Mouse (Mus musculus) 3134 (cell line): ENCODE measurements at regions not wholly inside any gene's neighbourhood (a gene's known extent, or its start where the extent isn't known, plus 50 kb on each side); places are given as distances from the start of the nearest gene placed in this dataset.

Source experiments
- DNase-seq: peaks from one replicate; pipeline ENCODE4 v3.0.0-alpha.2; 2011; ENCODE audit warnings: low spot score; ENCODE audit not compliant: insufficient read length; ENCODE audit errors: extremely low read depth

GRCm38 (mm10) chr12:80021030-80021473 lies 91.8 kb downstream of the Zfp36l1 start:
- DNase-seq = no peak

DNA sequence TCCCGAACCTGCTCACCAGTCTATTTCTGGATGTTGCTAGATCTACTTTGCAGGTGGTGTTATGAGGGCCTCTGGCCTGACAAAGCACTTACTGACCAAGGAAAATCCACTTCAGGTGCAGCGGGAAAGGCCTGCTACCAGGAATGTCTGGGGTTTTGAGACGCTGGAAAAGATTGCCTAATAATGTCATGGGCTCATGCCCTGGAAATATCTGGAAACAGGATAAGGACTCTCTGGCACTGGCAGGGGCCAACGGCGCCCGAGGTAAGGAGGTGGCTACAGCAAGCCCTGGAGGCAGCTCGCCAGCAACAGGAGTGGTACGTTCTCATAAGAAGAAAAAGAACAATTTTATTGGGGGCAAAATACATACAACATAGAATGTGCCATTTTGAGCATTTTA lies 94.7 kb downstream of the Zfp36l1 start:
- no peak for DNase-seq

DNA sequence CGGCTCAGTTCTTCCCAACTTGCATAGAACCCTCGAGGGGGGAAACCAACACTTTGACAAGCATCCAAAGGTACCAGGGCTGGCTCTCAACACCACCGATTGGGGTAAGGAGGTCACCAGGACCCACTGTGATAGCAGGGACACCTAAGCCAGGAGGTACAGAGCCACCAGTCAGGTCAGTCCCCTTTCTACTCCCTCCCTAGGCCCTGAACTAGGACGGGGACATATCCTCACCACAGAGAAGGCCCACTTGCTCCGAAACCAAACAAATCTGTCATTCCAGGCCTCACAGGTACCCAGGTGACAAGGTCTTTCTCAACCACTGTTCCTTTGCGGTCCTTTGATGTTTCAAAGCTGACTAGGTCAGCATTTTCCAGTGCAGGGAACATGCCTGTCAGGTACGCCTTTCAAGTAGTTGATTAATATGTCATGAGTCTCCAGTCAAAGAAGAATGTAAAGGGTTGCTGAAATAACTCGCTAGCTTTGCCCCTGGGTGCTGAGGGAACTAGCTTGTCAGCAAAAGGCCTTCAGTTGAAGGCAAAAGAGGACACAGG lies 95.4 kb downstream of the Zfp36l1 start:
- DNase-seq = no peak

- no peak for DNase-seq
Measured at GRCm38 (mm10) chr12:80015938-80016337, 96.9 kb downstream of the Zfp36l1 start.

- DNase-seq = no peak
Measured at GRCm38 (mm10) chr12:80014598-80014983, 98.2 kb downstream of the Zfp36l1 start.

GRCm38 (mm10) chr12:80013904-80014597 lies 98.8 kb downstream of the Zfp36l1 start:
- no peak for DNase-seq

GRCm38 (mm10) chr12:80013577-80013903 lies 99.3 kb downstream of the Zfp36l1 start:
- DNase-seq = no peak

- DNase-seq = no peak
Measured at GRCm38 (mm10) chr12:80011916-80012315, 100.9 kb downstream of the Zfp36l1 start.

DNA sequence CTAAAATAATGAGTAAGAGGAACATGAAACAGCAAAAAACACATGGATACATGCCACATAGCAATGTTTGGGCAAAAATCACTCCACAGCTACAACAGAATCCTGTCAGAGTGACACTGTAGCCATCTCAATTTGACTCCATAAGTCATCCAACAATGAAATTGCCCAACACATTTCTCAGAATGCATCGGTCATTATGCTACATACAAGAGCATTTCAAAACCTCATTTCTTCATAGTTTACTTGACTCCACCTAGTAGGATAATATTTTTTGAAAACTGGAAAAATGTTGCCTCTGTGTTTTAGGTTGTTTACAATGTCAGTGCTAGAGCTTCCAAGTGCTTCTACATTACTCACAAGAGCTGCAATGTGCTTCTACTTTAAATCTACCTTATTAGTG lies 101.9 kb downstream of the Zfp36l1 start:
- no peak for DNase-seq

DNA sequence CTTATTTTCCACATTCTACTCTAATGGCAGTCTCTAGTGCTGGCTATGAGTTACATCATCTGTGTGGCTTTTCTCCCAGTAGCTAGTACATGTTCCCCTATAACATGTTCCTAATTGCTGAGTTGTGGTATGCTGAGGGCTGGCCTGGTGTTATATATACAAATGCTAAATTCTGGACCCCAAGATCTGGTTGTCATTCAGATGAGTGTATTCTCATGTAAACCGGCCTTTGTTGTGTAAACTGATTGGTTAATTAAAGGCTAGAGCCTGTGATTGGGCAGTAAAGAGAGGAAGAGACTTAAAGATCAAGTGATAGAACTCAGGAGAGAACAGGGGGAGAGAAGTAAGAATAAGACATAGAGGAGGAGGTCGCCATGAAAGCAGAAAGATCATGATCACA lies 102.6 kb downstream of the Zfp36l1 start:
- no peak for DNase-seq

GRCm38 (mm10) chr12:80007849-80008248 lies 105.0 kb downstream of the Zfp36l1 start:
- no peak for DNase-seq

DNA sequence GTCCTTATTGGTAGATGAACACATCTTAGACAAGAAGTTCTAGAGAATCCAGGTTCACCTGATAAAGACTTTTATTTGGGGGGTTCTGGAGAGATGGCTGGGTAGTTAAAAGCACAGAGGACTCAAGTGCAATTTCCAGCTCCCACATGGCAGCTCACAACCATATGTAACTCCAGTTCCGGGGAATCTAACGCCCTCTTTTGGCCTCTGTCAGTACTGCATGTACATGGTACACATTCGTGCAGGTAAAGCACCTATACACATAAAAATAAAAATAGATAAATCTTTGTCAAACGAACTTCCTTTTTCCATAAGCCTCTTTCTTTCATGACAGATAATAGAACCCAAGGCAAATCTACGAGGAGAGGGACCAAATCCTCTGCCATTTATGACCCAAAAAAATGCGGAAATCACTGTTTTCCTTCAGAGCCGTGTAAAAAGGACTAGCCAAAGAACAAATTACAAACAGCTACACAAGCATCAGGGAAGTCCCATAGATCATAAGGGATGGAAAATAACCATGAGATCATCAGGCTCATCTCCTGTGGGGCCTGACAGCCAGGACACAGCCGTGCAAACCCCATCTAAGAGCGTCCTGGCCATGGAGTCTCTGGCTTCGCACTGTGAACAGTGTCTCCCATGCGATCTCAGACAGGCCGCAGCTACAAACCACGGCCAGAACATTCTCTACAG lies 107.4 kb downstream of the Zfp36l1 start:
- DNase-seq = no peak

GRCm38 (mm10) chr12:80004575-80004974 lies 108.2 kb downstream of the Zfp36l1 start:
- no peak for DNase-seq

DNA sequence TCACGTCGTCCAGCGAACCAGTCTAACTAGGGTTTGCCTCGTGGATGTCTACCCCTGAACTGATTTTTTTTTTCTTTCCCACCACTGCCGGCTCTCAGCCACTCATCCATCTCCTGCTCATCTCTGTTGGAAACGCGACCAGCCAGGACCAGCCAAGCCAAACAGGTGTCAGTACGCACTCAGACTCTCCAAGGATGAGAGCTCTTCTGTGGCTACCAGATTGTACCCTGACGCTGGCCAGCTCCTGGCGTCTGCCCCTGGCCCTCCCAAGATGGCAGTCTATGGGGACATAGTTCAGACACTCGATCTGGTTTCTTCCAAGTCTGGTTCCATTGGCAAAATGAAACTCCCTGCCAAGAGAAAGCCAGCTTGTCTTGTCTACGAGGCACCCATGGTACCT lies 109.3 kb downstream of the Zfp36l1 start:
- DNase-seq = no peak

DNA sequence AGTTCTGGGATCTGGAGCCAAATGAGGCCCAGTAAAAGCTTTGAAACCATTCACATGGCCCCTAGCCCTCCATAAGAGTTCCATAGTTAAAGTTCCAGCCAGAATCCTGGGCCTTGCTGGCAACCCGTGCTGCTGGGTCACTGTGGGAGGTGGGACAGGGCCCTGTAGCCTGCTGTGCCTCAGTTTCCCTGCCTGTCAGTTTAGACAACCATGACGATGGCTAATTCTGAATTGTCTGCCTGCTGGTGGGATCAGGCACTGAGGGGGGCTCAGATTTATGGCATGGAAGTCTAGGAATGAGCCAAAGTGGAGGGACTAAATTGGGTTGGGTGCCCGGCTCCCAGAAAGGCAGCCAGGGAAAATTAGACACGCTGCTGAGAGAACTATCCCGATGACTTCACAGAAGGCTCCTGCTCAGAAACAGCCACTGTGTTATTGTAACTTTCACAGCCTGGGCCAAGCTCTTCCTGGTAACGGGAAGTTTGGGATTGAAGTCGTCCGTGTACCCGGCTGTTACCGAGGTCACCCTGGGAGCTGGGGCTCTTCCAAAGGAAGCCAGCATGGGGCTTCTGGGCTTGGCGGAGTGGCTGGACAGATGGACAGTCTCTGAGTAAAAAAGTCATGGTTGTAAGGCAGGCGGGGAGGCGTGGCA lies 110.2 kb downstream of the Zfp36l1 start:
- no peak for DNase-seq

DNA sequence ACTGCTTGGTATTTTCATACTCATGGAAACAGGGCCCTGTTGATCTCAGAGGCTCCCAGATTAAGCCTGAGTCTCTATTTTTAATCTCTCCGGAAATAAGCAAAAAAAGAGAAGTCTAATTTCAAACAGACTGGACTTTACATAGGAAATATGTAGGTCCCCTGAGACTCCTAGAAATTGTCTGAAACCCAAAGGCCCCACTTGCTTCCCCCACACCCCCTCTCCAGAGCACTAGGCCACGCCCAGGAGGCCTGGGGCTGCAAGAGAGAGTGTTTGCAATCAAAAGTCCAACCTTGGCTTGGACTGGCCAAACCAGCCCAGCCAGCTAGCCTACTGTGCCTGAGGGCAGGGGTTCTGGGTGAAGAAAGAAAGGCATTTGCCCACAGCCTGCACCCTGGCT lies 111.0 kb downstream of the Zfp36l1 start:
- DNase-seq = no peak

GRCm38 (mm10) chr12:79999868-80000370 lies 112.9 kb downstream of the Zfp36l1 start:
- no peak for DNase-seq

DNA sequence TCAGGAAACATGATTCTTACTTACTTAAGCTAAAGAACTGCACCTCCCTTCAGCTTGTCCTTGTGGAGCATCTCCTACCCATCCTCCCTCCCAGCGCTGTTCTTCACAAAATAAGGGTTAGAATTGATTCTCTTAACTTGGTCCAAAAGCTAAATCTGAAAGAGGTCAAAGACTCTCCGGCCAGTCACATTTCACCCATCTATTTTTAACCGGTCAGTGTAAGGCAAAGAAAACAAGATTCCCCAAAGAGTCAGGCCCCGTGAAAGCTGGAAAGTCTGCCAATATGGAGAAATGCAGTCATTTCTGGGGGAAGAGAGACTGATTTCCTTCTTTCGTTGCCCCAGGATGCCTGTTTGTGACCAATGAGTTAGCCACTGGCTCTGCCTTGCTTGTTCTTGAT lies 114.0 kb downstream of the Zfp36l1 start:
- DNase-seq = no peak

- no peak for DNase-seq
Measured at GRCm38 (mm10) chr12:79998339-79998738, 114.5 kb downstream of the Zfp36l1 start.

DNA sequence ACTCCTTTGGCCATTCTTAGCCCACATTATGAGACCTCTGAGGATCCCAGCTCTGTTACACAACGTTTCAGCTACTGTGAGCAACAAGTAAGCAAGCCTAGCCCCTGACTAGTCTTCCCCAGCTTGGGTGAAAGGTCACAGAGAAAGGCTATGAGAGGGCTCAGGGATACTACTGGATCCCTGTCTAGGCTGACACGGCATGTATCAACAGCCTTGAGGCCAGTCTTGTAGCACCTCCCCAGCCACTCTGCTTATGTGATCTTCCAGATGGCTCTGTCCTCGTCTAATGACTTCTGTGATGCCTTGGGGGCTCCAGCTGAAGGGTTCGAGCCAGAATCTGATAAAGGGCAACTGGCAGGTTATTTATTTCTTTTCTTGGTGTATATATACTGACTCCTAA lies 115.6 kb downstream of the Zfp36l1 start:
- DNase-seq = no peak

DNA sequence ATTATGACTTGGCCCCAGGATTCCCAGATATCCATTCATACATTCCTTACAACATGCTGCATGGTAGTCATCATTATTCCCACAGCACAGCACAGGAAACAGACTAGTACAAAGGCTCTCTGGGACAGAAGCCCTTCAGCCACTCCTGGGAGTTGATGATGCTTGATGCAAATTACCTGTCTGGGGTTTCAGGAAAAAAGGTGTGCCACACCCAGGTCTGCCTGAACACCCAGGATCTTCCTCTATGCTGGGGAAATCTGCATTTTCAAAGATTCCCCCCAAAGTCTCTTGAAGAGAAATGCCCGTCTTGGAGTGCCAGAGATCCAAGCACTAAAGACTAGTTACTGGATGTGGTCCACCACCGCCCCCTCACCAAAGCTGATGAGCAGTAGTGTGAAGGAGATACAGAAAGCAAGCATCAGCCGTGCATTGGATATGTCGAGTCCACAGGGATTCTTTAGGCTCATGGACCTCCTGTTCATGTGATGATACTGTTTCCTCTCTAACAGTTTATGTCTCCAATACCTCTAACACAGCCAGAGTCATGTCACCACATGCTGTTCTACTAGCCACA lies 117.2 kb downstream of the Zfp36l1 start:
- no peak for DNase-seq
